Mouse (Mus musculus) cortical plate, adult 2 months (tissue): ENCODE results near the gene St14.

Source experiments
- CTCF ChIP-seq: fragments of 200-500 bp; IDR thresholded peaks from 2 replicates; pipeline ENCODE4 v1.5.1; 2011; ENCODE audit warnings: mild to moderate bottlenecking, control low read depth, low read length; ENCODE audit not compliant: insufficient read depth; ENCODE audit errors: extremely low read depth
- POLR2A ChIP-seq: fragments of 200-500 bp; IDR thresholded peaks from 2 replicates; pipeline ENCODE4 v1.6.1; 2011; ENCODE audit warnings: mild to moderate bottlenecking, low read length, control low read depth; ENCODE audit not compliant: insufficient read depth; ENCODE audit errors: extremely low read depth

- TF ChIP-seq CTCF (no peak), POLR2A (no peak)
These were observed 44.9 kb downstream of the St14 start for GRCm38 (mm10) chr9:31086754-31087145.
